Mouse (Mus musculus) forebrain, postnatal 0 days (tissue): ENCODE measurements around the gene Ndufs1. TPM values are rescaled to one million over a fixed set of nuclear protein-coding genes. Genes with fewer than 3 reads are reported as not detected.

ENCODE experiments used
- ATAC-seq: fragments of 200-750 bp; cut with Nextera tagmentation; 2 replicates; pipeline ENCODE4 v1.8.0; 2017; ENCODE audit warnings: mild to moderate bottlenecking, moderate library complexity
- DNase-seq: peaks from one replicate; pipeline ENCODE4 v3.0.0-alpha.2; 2015
- H3K27ac ChIP-seq: fragments of 300-500 bp; sonication (generic); 2 replicates; pipeline ENCODE4 v1.5.1; 2014; ENCODE audit warnings: low read depth, mild to moderate bottlenecking, antibody characterized with exemption, low read length, moderate library complexity, mixed read lengths
- H3K27me3 ChIP-seq: fragments of 300-500 bp; sonication (generic); 2 replicates; pipeline ENCODE4 v1.6.1; 2014; ENCODE audit warnings: mild to moderate bottlenecking, low read length, mixed read lengths; ENCODE audit not compliant: insufficient read depth
- H3K36me3 ChIP-seq: fragments of 300-500 bp; sonication (generic); 2 replicates; pipeline ENCODE4 v1.6.1; 2014; ENCODE audit warnings: mild to moderate bottlenecking, moderate library complexity; ENCODE audit not compliant: insufficient read depth
- H3K4me1 ChIP-seq: fragments of 300-500 bp; sonication (generic); 2 replicates; pipeline ENCODE4 v1.6.1; 2014; ENCODE audit warnings: antibody characterized with exemption; ENCODE audit not compliant: insufficient read depth
- H3K4me2 ChIP-seq: fragments of 300-500 bp; sonication (generic); 2 replicates; pipeline ENCODE4 v1.6.1; 2014; ENCODE audit warnings: low read depth, mild to moderate bottlenecking, moderate library complexity
- H3K4me3 ChIP-seq: fragments of 300-500 bp; sonication (generic); 2 replicates; pipeline ENCODE4 v1.5.1; 2014; ENCODE audit warnings: low read depth, low read length, mixed read lengths
- H3K9ac ChIP-seq: fragments of 300-500 bp; sonication (generic); 2 replicates; pipeline ENCODE4 v1.6.1; 2014; ENCODE audit warnings: mild to moderate bottlenecking
- H3K9me3 ChIP-seq: fragments of 300-500 bp; sonication (generic); 2 replicates; pipeline ENCODE4 v1.6.1; 2016; ENCODE audit warnings: low read length
- CTCF ChIP-seq: sonication (generic); IDR thresholded peaks from 2 replicates; pipeline ENCODE4 v1.5.1; 2016; ENCODE audit warnings: antibody characterized with exemption, control low read depth, low read depth
- WGBS: fragments of 180-500 bp; shearing (Covaris S2); extraction: QIAGEN DNeasy Blood & Tissue Kit; methylation state at CpG from one replicate; pipeline ENCODE4 v1.1.7; 2014; 5-methylcytosine and 5-hydroxymethylcytosine counted together
- polyA plus RNA-seq: library from polyadenylated mRNA; unstranded; fragments of >200 nt; fragmentation: Nextera tagmentation; extraction: Ambion mirVana; gene quantifications from 2 replicates; pipeline ENCODE4 v1.2.1, GENCODE M21; 2015
- total RNA-seq: library from RNA; depleted of rRNA; stranded (reverse); fragments of >200 nt; gene quantifications from 2 replicates; pipeline ENCODE4 v1.2.3, GENCODE M21; 2014

The Ndufs1 gene
- total and polyA plus RNA-seq, 2 experiments from 2014 or later, result 110 to 122 TPM

GRCm38 (mm10) chr1:63112151-63112864 lies 64.3 kb downstream of the Ndufs1 start:
- no peaks in the 10 kb centered on the region for H3K27me3 ChIP-seq
- H3K27ac ChIP-seq, result peak overlapping the region; percentile 96
- H3K9me3 ChIP-seq, result no peaks in the 10 kb centered on the region
- no peak for TF ChIP-seq CTCF
- WGBS, result 35% methylated on average over 8 of the region's 8 CpGs
- ATAC-seq (no peak), DNase-seq (no peak)
- H3K36me3 ChIP-seq, result no peaks in the 10 kb centered on the region
- peak overlapping the region; percentile 99; the same call in 1 of the 2 replicates for H3K9ac ChIP-seq
- 0 out of 2 replicates have a peak, but pooled peaks cover 5% of the 10 kb centered on the region for H3K4me1 ChIP-seq
- H3K4me2 ChIP-seq, result peak overlapping the region; percentile 79
- peak overlapping the region; percentile 96 for H3K4me3 ChIP-seq

- WGBS, result 47% methylated on average over 7 of the region's 7 CpGs
- ATAC-seq, result no peak
- Histone ChIP-seq H3K27me3 (no peaks in the 10 kb centered on the region), H3K4me2 (no peak overlapping the region), H3K9ac (no peak overlapping the region), H3K4me3 (no peak overlapping the region), H3K27ac (no peak overlapping the region), H3K9me3 (no peaks in the 10 kb centered on the region), H3K4me1 (0 out of 2 replicates have a peak, but pooled peaks cover 5% of the 10 kb centered on the region), H3K36me3 (no peaks in the 10 kb centered on the region)
- DNase-seq, result peak; percentile 36
- peak; percentile 60 for TF ChIP-seq CTCF
Measured at GRCm38 (mm10) chr1:63110536-63111285, 65.9 kb downstream of the Ndufs1 start.

- H3K9me3 ChIP-seq, result no peaks in the 10 kb centered on the region
- no peak for ATAC-seq
- H3K4me1 ChIP-seq, result 0 out of 2 replicates have a peak, but pooled peaks cover 5% of the 10 kb centered on the region
- H3K4me3 ChIP-seq, result no peak overlapping the region
- no peak overlapping the region for H3K4me2 ChIP-seq
- WGBS, result 77% methylated on average over 6 of the region's 6 CpGs
- no peak for TF ChIP-seq CTCF
- H3K27ac ChIP-seq, result no peak overlapping the region
- H3K9ac ChIP-seq, result no peak overlapping the region
- peaks cover 8% of the 10 kb centered on the region; the same call in 1 of the 2 replicates for H3K36me3 ChIP-seq
- DNase-seq, result no peak
- no peaks in the 10 kb centered on the region for H3K27me3 ChIP-seq
Measured at GRCm38 (mm10) chr1:63107614-63108327, 68.9 kb downstream of the Ndufs1 start.

- no peak for TF ChIP-seq CTCF
- no peak overlapping the region for H3K27ac ChIP-seq
- no peak overlapping the region for H3K9ac ChIP-seq
- no peaks in the 10 kb centered on the region for H3K27me3 ChIP-seq
- no peak overlapping the region for H3K4me3 ChIP-seq
- no peak overlapping the region for H3K4me2 ChIP-seq
- no peaks in the 10 kb centered on the region for H3K9me3 ChIP-seq
- WGBS, result 93% methylated on average over 12 of the region's 12 CpGs
- DNase-seq (no peak), ATAC-seq (no peak)
- H3K36me3 ChIP-seq, result peaks cover 41% of the 10 kb centered on the region
- no peaks in the 10 kb centered on the region for H3K4me1 ChIP-seq
Measured at GRCm38 (mm10) chr1:63102758-63103451, 73.7 kb downstream of the Ndufs1 start.

- Histone ChIP-seq H3K4me1 (no peaks in the 10 kb centered on the region), H3K27ac (no peak overlapping the region), H3K4me3 (no peak overlapping the region), H3K36me3 (peaks cover 41% of the 10 kb centered on the region), H3K9ac (no peak overlapping the region), H3K27me3 (no peaks in the 10 kb centered on the region), H3K4me2 (no peak overlapping the region), H3K9me3 (no peaks in the 10 kb centered on the region)
- DNase-seq (no peak), ATAC-seq (no peak)
- 92% methylated on average over 8 of the region's 8 CpGs for WGBS
- no peak for TF ChIP-seq CTCF
Measured at GRCm38 (mm10) chr1:63100196-63100595, 76.4 kb downstream of the Ndufs1 start.

GRCm38 (mm10) chr1:63098831-63099230 lies 77.8 kb downstream of the Ndufs1 start:
- H3K4me2 ChIP-seq, result no peak overlapping the region
- ATAC-seq (no peak), DNase-seq (no peak)
- H3K9ac ChIP-seq, result no peak overlapping the region
- no peaks in the 10 kb centered on the region for H3K4me1 ChIP-seq
- no peak overlapping the region for H3K27ac ChIP-seq
- no peak for TF ChIP-seq CTCF
- H3K36me3 ChIP-seq, result peaks cover 49% of the 10 kb centered on the region
- WGBS, result 71% methylated on average over 4 of the region's 4 CpGs
- H3K9me3 ChIP-seq, result no peaks in the 10 kb centered on the region
- no peaks in the 10 kb centered on the region for H3K27me3 ChIP-seq
- no peak overlapping the region for H3K4me3 ChIP-seq
